Mouse (Mus musculus) MEL (cell line): ENCODE data around the gene Tbk1. TPM values are rescaled to one million over a fixed set of nuclear protein-coding genes. Genes with fewer than 3 reads are reported as not detected.

Experiments used
- DNase-seq: peaks from one replicate; pipeline ENCODE4 v3.0.0; 2011; ENCODE audit warnings: low read depth, low spot score
- H3K27ac ChIP-seq: 2 replicates; pipeline ENCODE4 v1.5.1; 2012; ENCODE audit warnings: low read depth, mild to moderate bottlenecking, control low read depth, low read length, moderate library complexity; ENCODE audit not compliant: control insufficient read depth
- H3K27me3 ChIP-seq, 2 experiments: fragments of 150-350 bp in 1 of 2; sonication (generic) in 1 of 2; 2 replicates each; pipeline ENCODE4 v1.6.1; 2012; ENCODE audit warnings: low read length in 2 of 2, mild to moderate bottlenecking in 2 of 2, improper control_type of control experiment in 1 of 2, moderate library complexity in 1 of 2; ENCODE audit not compliant: insufficient read depth in 2 of 2, control insufficient read depth in 1 of 2
- H3K36me3 ChIP-seq, 2 experiments: 2 replicates each; pipeline ENCODE4 v1.6.1; 2012 to 2014; ENCODE audit warnings: low read length in 2 of 2, improper control_type of control experiment in 1 of 2, inconsistent platforms in 1 of 2, mild to moderate bottlenecking in 1 of 2; ENCODE audit not compliant: insufficient read depth in 2 of 2, control insufficient read depth in 1 of 2
- H3K4me1 ChIP-seq, 2 experiments: fragments of 150-350 bp in 1 of 2; sonication (generic) in 1 of 2; 2 replicates each; pipeline ENCODE4 v1.6.1; 2012; ENCODE audit warnings: low read length in 2 of 2, improper control_type of control experiment in 1 of 2, mild to moderate bottlenecking in 1 of 2; ENCODE audit not compliant: insufficient read depth in 2 of 2, control insufficient read depth in 1 of 2
- H3K4me3 ChIP-seq, 2 experiments: fragments of 150-350 bp in 1 of 2; sonication (generic) in 1 of 2; 2 replicates each; pipeline ENCODE4 v1.5.1; 2012; ENCODE audit warnings: low read depth in 2 of 2, low read length in 2 of 2, mild to moderate bottlenecking in 2 of 2, moderate library complexity in 2 of 2, control low read depth in 1 of 2, improper control_type of control experiment in 1 of 2; ENCODE audit not compliant: control insufficient read depth in 1 of 2, insufficient read depth in 1 of 2
- H3K79me2 ChIP-seq: 2 replicates; pipeline ENCODE4 v1.6.1; 2012; ENCODE audit warnings: mild to moderate bottlenecking, low read length, moderate library complexity; ENCODE audit not compliant: control insufficient read depth, poor library complexity, insufficient read depth
- H3K9ac ChIP-seq: 2 replicates; pipeline ENCODE4 v1.6.1; 2012; ENCODE audit warnings: low read depth, mild to moderate bottlenecking, control low read depth, low read length, moderate library complexity; ENCODE audit not compliant: control insufficient read depth, poor library complexity, severe bottlenecking
- H3K9me3 ChIP-seq: fragments of 150-350 bp; sonication (generic); replicated peaks from 2 replicates; pipeline ENCODE4 v1.6.1; 2012; ENCODE audit warnings: mild to moderate bottlenecking, low read length, improper control_type of control experiment, moderate library complexity; ENCODE audit not compliant: insufficient read depth
- BHLHE40 ChIP-seq: IDR thresholded peaks from 2 replicates; pipeline ENCODE4 v1.6.1; 2012; ENCODE audit warnings: low read depth, mild to moderate bottlenecking, inconsistent platforms, low read length, improper control_type of control experiment, borderline replicate concordance
- CHD1 ChIP-seq: IDR thresholded peaks from 2 replicates; pipeline ENCODE4 v1.6.1; 2012; ENCODE audit warnings: low read depth, mild to moderate bottlenecking, inconsistent platforms, low read length, improper control_type of control experiment
- ELF1 ChIP-seq: IDR thresholded peaks from 2 replicates; pipeline ENCODE4 v1.6.1; 2014; ENCODE audit warnings: low read depth, mild to moderate bottlenecking, inconsistent platforms, low read length, improper control_type of control experiment, moderate library complexity
- EP300 ChIP-seq, 2 experiments: IDR thresholded peaks; 2 replicates each; pipeline ENCODE4 v1.6.1; 2011; ENCODE audit warnings: improper control_type of control experiment in 2 of 2, low read length in 2 of 2, low read depth in 1 of 2, mild to moderate bottlenecking in 1 of 2
- GABPA ChIP-seq: IDR thresholded peaks from 2 replicates; pipeline ENCODE4 v1.6.1; 2012; ENCODE audit warnings: low read depth, mild to moderate bottlenecking, inconsistent platforms, low read length, improper control_type of control experiment, moderate library complexity
- GATA1 ChIP-seq: IDR thresholded peaks from 2 replicates; pipeline ENCODE4 v1.6.1; 2011; ENCODE audit warnings: low read depth, low read length, improper control_type of control experiment
- MAZ ChIP-seq: IDR thresholded peaks from 2 replicates; pipeline ENCODE4 v1.6.1; 2012; ENCODE audit warnings: low read depth, mild to moderate bottlenecking, inconsistent platforms, low read length, improper control_type of control experiment
- MYC ChIP-seq: IDR thresholded peaks from 2 replicates; pipeline ENCODE4 v1.6.1; 2011; ENCODE audit warnings: low read depth, mild to moderate bottlenecking, low read length, improper control_type of control experiment, moderate library complexity
- NELFE ChIP-seq: IDR thresholded peaks from 2 replicates; pipeline ENCODE4 v1.6.1; 2011; ENCODE audit warnings: low read depth, low read length, improper control_type of control experiment
- NRF1 ChIP-seq: IDR thresholded peaks from 2 replicates; pipeline ENCODE4 v1.6.1; 2014; ENCODE audit warnings: low read depth, mild to moderate bottlenecking, inconsistent platforms, low read length, improper control_type of control experiment, moderate library complexity; ENCODE audit not compliant: poor library complexity, insufficient read depth, severe bottlenecking
- POLR2A ChIP-seq, 2 experiments: IDR thresholded peaks; 2 replicates each; pipeline ENCODE4 v1.6.1; 2011 to 2012; ENCODE audit warnings: low read length in 2 of 2, mild to moderate bottlenecking in 2 of 2, control low read depth in 1 of 2, improper control_type of control experiment in 1 of 2, low read depth in 1 of 2, moderate library complexity in 1 of 2; ENCODE audit not compliant: control insufficient read depth in 1 of 2, insufficient read depth in 1 of 2, poor library complexity in 1 of 2
- POLR2AphosphoS5 ChIP-seq: IDR thresholded peaks from 2 replicates; pipeline ENCODE4 v1.6.1; 2012; ENCODE audit warnings: low read depth, borderline replicate concordance, mild to moderate bottlenecking, inconsistent platforms, low read length, moderate library complexity, mixed read lengths
- RCOR1 ChIP-seq: IDR thresholded peaks from 2 replicates; pipeline ENCODE4 v1.6.1; 2012; ENCODE audit warnings: low read depth, mild to moderate bottlenecking, inconsistent platforms, low read length, improper control_type of control experiment
- SIN3A ChIP-seq: IDR thresholded peaks from 2 replicates; pipeline ENCODE4 v1.6.1; 2012; ENCODE audit warnings: low read length, improper control_type of control experiment, inconsistent platforms
- TAL1 ChIP-seq: IDR thresholded peaks from 2 replicates; pipeline ENCODE4 v1.6.1; 2012; ENCODE audit warnings: mild to moderate bottlenecking, inconsistent platforms, low read length, moderate library complexity, mixed read lengths
- TCF12 ChIP-seq: IDR thresholded peaks from 2 replicates; pipeline ENCODE4 v1.6.1; 2014; ENCODE audit warnings: low read depth, mild to moderate bottlenecking, inconsistent platforms, low read length, improper control_type of control experiment, moderate library complexity
- USF1 ChIP-seq: IDR thresholded peaks from 2 replicates; pipeline ENCODE4 v1.6.1; 2014; ENCODE audit warnings: low read depth, mild to moderate bottlenecking, inconsistent platforms, low read length, improper control_type of control experiment, moderate library complexity
- ZC3H11A ChIP-seq: IDR thresholded peaks from 2 replicates; pipeline ENCODE4 v1.6.1; 2012; ENCODE audit warnings: low read depth, mild to moderate bottlenecking, inconsistent platforms, low read length, improper control_type of control experiment
- ZKSCAN1 ChIP-seq: IDR thresholded peaks from 2 replicates; pipeline ENCODE4 v1.6.1; 2012; ENCODE audit warnings: low read depth, mild to moderate bottlenecking, inconsistent platforms, low read length, improper control_type of control experiment, moderate library complexity
- ZMIZ1 ChIP-seq: IDR thresholded peaks from 2 replicates; pipeline ENCODE4 v1.6.1; 2012; ENCODE audit warnings: low read depth, mild to moderate bottlenecking, inconsistent platforms, low read length, improper control_type of control experiment, moderate library complexity
- ZNF384 ChIP-seq: IDR thresholded peaks from 2 replicates; pipeline ENCODE4 v1.6.1; 2012; ENCODE audit warnings: low read depth, mild to moderate bottlenecking, inconsistent platforms, low read length, improper control_type of control experiment
- polyA plus RNA-seq, 2 experiments: library from polyadenylated mRNA; stranded (reverse) in 1 of 2; unstranded in 1 of 2; fragments of >175 nt in 1 of 2; fragments of >200 nt in 1 of 2; gene quantifications; 2 replicates each; pipeline versions ENCODE4 v1.2.1 to v1.2.4; 2012; ENCODE audit warnings: low replicate concordance in 2 of 2, low read depth in 1 of 2; ENCODE audit not compliant: insufficient read length in 2 of 2, insufficient read depth in 1 of 2, missing spikeins in 1 of 2
- total RNA-seq: library from RNA; depleted of rRNA; stranded (reverse); fragments of 300-350 nt; gene quantifications from 2 replicates; pipeline ENCODE4 v1.2.3, GENCODE M21; 2012

Tbk1 gene
- total and polyA plus RNA-seq, 3 experiments, result 18.0 to 31.1 TPM; not detected in 1

- Histone ChIP-seq H3K36me3 (peaks cover 0 to 62% of the 10 kb centered on the region in 2 experiments; a peak in 2 of 4 replicates), H3K9ac (no peak overlapping the region), H3K4me1 (no peaks in the 10 kb centered on the region), H3K27ac (no peak overlapping the region), H3K9me3 (no peaks in the 10 kb centered on the region), H3K79me2 (peaks cover 2% of the 10 kb centered on the region; the same call in 1 of the 2 replicates), H3K4me3 (no peak overlapping the region)
- DNase-seq, result no peak
- TF ChIP-seq GATA1 (no peak), USF1 (peak; percentile 59; the same call in 1 of the 2 replicates)
- TF ChIP-seq, all 39 proteins: peak for 1
- H3K27me3 ChIP-seq, result no peaks in the 10 kb centered on the region
These were observed 28.7 kb upstream of the Tbk1 start for GRCm38 (mm10) chr10:121615146-121615870.

GRCm38 (mm10) chr10:121613570-121613969, 27.0 kb upstream of the Tbk1 start:
- Histone ChIP-seq H3K4me1 (no peaks in the 10 kb centered on the region), H3K9me3 (no peaks in the 10 kb centered on the region), H3K36me3 (peaks cover 0 to 69% of the 10 kb centered on the region in 2 experiments; a peak in 2 of 4 replicates), H3K9ac (no peak overlapping the region), H3K27ac (no peak overlapping the region), H3K27me3 (no peaks in the 10 kb centered on the region), H3K4me3 (no peak overlapping the region), H3K79me2 (peaks cover 2% of the 10 kb centered on the region; the same call in 1 of the 2 replicates)
- no peak for DNase-seq
- TF ChIP-seq USF1, result no peak
- TF ChIP-seq ZKSCAN1, result no peak
- TF ChIP-seq TAL1, result no peak
- no peak for TF ChIP-seq ZC3H11A
- no peak for TF ChIP-seq TCF12
- TF ChIP-seq ZMIZ1, result no peak
- TF ChIP-seq BHLHE40, result no peak
- TF ChIP-seq GATA1, result no peak
- no peak for TF ChIP-seq POLR2A (IDR thresholded peaks at IDR 0.05; ENCODE audit: control insufficient read depth in 1 of 2, insufficient read depth in 1 of 2, low read depth in 1 of 2, low read length in 2 of 2, poor library complexity in 1 of 2)

GRCm38 (mm10) chr10:121612448-121612847, 25.9 kb upstream of the Tbk1 start:
- TF ChIP-seq BHLHE40, result no peak
- no peak for TF ChIP-seq GABPA
- TF ChIP-seq ZNF384, result no peak
- TF ChIP-seq NELFE, result no peak
- no peak for TF ChIP-seq SIN3A
- TF ChIP-seq MAZ, result no peak
- TF ChIP-seq EP300 (IDR thresholded peaks at IDR 0.05; ENCODE audit: low read depth in 1 of 2, low read length in 2 of 2), result no peak
- TF ChIP-seq ELF1, result no peak
- TF ChIP-seq ZC3H11A, result no peak
- TF ChIP-seq CHD1, result no peak
- TF ChIP-seq POLR2AphosphoS5, result no peak
- no peak for TF ChIP-seq MYC
- TF ChIP-seq NRF1, result no peak
- no peak for TF ChIP-seq RCOR1
- Histone ChIP-seq H3K4me1 (no peaks in the 10 kb centered on the region), H3K9ac (no peak overlapping the region), H3K9me3 (no peaks in the 10 kb centered on the region), H3K4me3 (no peak overlapping the region), H3K27me3 (no peaks in the 10 kb centered on the region), H3K36me3 (peaks cover 0 to 74% of the 10 kb centered on the region in 2 experiments; a peak in 2 of 4 replicates), H3K79me2 (peaks cover 2% of the 10 kb centered on the region; the same call in 1 of the 2 replicates), H3K27ac (no peak overlapping the region)
- no peak for DNase-seq
